Comparison of ENCODE assay signal across 7 mouse cellular contexts in the genomic region with DNA sequence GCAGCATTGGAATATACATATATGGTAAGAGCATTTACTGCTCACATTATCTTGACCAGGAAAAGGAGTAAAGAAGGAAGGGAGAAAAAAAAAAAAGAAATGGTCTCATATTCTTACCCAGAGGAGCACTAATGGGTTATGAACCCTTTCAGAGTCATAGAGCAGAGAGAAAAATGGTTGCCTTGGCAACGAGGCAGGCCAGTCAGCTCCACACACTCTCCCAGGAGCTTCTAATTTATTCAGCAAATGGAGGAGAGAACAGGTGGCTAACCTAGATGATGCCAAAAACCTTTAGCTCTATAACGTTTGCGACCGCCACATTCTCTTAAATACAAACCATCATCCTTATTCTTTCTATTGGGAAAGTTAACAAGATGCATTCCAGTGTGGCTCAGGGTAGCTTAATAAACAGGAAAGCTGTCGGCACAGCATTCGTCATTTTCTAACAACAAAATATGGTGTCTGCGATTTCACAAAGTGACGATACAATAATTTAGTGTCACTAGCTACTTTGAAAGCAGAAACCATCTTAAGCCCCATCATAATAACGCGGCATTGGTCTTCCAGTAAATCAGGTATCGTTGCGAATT.
A peak's percentile ranks its signal among the peaks of the same experiment; 100 is the strongest.
DNase-seq lines count a peak whose midpoint lies in the region; ATAC-seq lines count a peak whose summit lies in the region.

No protein-coding gene starts in this region.

- no peak overlapping the region for H3K4me3 ChIP-seq in hindbrain, embryonic 14.5 days (replicated peaks; ENCODE audit: low read length)
- H3K4me3 ChIP-seq in limb, embryonic 13.5 days: no peak overlapping the region

- DNase-seq in right cerebral cortex, postnatal 14 days: peak; percentile 31
- no peak for DNase-seq in right cerebral cortex, postnatal 36 days (ENCODE audit: low spot score in 2 of 2)
- peak; percentile 79 for DNase-seq in hindbrain, embryonic 14.5 days (ENCODE audit: low spot score)
- no peak for DNase-seq in lung, postnatal 14 days
- DNase-seq in thymus, postnatal 10 days (ENCODE audit: low spot score in 2 of 2): no peak
- DNase-seq in kidney, adult 9 months: no peak

- 47% methylated on average over 12 of the region's 12 CpGs for WGBS in hindbrain, embryonic 14.5 days
- WGBS in limb, embryonic 13.5 days: 57% methylated on average over 12 of the region's 12 CpGs

- peak overlapping the region; percentile 31 for H3K4me2 ChIP-seq in hindbrain, embryonic 14.5 days (replicated peaks)
- no peak overlapping the region for H3K4me2 ChIP-seq in limb, embryonic 13.5 days (replicated peaks)

- H3K4me1 ChIP-seq in hindbrain, embryonic 14.5 days (replicated peaks; ENCODE audit: control insufficient read depth, insufficient read depth, low read length): peaks cover 24% of the 10 kb centered on the region
- H3K4me1 ChIP-seq in limb, embryonic 13.5 days: no peaks in the 10 kb centered on the region

- peak overlapping the region; percentile 20 for H3K9ac ChIP-seq in hindbrain, embryonic 14.5 days
- H3K9ac ChIP-seq in limb, embryonic 13.5 days: no peak overlapping the region

- no peaks in the 10 kb centered on the region for H3K9me3 ChIP-seq in hindbrain, embryonic 14.5 days (ENCODE audit: control insufficient read depth, low read length)
- H3K9me3 ChIP-seq in limb, embryonic 13.5 days: no peaks in the 10 kb centered on the region

- H3K27ac ChIP-seq in hindbrain, embryonic 14.5 days: peak overlapping the region; percentile 90
- no peak overlapping the region for H3K27ac ChIP-seq in limb, embryonic 13.5 days

- H3K36me3 ChIP-seq in hindbrain, embryonic 14.5 days (replicated peaks; ENCODE audit: control insufficient read depth, insufficient read depth): no peaks in the 10 kb centered on the region
- H3K36me3 ChIP-seq in limb, embryonic 13.5 days: no peaks in the 10 kb centered on the region

- ATAC-seq in hindbrain, embryonic 14.5 days (ENCODE audit: low FRiP score): peak; percentile 96
- ATAC-seq in limb, embryonic 13.5 days (ENCODE audit: low FRiP score, low read depth): peak; percentile 59; the same call in 1 of the 2 replicates

- H3K27me3 ChIP-seq in hindbrain, embryonic 14.5 days (ENCODE audit: control insufficient read depth, insufficient read depth, low read length): no peaks in the 10 kb centered on the region
- no peaks in the 10 kb centered on the region for H3K27me3 ChIP-seq in limb, embryonic 13.5 days

Comparison
In these comparisons a context has a peak if more than half of its experiments do, and no peak if none do; other contexts are left out.
1. DNase-seq: peak in right cerebral cortex, postnatal 14 days (single experiment) and hindbrain, embryonic 14.5 days (single experiment); none in right cerebral cortex, postnatal 36 days (0 of 2), lung, postnatal 14 days (single experiment), thymus, postnatal 10 days (0 of 2) and kidney, adult 9 months (single experiment).